Mouse (Mus musculus): ENCODE measurements at regions not wholly inside any gene's neighbourhood (a gene's known extent, or its start where the extent isn't known, plus 50 kb on each side); places are given as distances from the start of the nearest gene placed in this dataset.

DNA sequence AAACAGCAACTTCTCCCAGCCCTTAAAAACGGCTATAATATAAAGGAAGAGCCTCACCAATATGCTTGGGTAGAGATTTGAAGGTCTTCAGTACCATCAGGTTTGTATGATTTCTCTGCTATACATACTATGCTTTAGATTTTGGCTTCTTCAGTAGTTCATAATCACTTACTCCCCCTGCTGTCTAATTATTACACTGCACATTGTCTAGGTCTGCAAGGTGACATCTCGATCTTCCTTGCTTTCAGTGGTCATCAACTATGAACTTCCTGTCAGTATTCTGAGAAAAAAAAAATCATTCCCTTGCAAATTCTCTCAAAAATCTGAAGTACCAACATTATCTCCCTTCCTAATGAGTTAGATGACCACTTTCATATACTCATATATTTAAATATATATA lies 225.4 kb upstream of the Galnt5 start:
- DNase-seq, result no peak

DNA sequence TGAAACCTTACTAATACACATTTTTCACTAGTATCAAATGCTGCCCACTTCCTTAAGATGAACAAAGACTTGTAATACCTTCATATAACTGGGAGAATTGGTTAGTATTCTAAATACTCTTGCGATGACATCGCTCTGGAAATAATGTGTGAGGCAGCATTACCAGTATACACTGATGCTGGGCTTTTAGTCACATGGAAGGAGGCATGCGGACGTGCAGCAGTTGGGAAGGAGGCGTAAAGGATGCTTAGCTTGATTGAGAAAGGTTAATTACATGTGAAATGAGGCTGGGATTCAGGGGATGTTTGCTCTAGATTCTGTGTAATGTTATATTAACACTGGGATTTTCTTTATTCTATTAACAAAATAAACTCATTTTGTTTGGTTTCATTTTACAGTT lies 221.5 kb upstream of the Galnt5 start:
- DNase-seq, result no peak

DNA sequence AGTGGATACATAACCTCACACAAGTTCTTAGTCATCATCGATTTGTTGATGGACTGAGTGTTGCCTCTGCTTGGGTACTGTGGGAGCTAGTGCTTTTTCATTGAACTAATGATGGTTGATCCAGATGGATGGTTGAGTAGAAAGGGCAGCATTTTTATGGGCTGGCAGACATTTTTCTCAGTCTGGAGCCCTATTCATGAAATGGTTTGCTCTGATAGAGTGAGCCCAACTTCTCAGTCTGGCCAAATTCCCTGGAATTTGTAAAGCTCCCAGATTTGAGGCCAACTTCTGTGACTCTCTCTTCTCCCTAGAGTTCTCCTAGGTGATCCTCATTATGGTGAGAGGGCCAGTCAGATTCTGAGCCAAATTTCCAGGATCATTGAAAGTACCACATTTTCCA lies 216.8 kb upstream of the Galnt5 start:
- DNase-seq, result no peak

DNA sequence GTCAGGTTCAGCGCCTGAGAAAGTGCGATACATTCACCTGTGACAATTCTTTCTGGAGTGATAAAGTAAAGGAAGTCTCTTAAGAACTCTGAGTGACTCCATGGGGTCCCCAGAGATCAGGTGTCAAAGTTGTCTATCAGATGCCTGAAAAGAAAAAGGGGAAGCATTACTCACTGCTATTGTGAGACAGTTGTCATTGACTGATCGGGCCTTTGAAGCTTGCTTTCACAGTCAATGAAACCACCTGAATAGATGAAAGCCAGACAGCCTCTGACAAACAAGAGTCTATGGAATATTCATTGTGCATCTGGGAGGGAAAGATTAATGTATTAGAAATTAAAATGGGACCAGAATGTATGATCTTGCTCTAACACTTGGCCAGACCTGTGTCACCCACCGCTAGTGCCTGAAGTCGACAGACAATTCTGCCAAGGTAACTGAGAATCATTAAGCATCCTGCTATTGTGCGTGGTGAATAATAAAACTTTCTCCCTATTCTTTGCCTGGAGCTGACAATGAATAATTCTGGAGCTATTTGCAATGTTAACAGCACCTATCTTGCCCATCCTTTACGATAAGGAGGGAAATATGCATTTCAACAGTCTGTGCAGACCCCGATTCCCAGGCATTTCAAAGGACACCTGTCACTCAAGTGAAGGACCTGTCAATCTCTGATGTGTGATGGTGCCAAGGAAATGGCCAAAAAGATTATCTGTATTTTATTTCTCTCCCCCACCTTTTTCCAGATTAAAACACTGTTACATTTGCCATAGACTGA lies 204.0 kb upstream of the Galnt5 start:
- no peak for DNase-seq

DNA sequence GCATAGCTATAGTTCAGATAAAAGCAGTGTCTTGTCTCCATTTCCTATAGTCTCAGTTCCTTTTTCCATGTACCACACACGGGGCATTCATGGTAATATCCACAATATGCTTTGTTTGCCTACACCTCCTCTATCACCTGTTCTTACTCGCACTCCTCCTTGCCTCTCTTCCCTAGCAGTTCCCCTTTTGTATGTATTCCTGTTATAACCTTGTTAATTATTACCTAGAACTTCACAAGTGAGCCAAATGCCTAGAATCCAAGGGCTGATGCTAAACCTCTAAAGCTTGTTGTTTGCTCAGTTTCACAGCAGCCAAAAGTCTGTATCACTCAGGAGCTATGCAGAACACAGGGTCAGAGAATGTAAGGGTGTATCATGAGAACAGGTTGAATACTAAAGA lies 198.4 kb upstream of the Galnt5 start:
- no peak for DNase-seq

DNA sequence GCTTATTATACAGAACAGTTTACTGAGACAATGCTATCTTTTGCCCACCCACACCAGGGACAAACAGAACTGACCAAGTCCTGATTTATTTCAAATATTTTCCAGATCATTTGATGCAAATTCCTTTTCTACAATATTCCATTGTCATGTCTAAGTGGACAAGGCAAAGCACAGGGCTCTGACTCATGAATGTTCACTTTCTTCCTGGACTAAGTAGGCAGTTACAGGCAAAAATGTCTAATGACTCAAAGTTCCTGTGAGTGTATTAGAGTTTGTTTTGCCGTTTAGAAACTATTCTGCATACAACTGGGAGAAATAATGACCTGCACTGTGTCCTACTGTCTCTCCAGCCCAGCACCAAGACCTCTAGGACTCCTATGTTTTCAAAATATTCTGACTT lies 189.8 kb upstream of the Galnt5 start:
- DNase-seq, result no peak

DNA sequence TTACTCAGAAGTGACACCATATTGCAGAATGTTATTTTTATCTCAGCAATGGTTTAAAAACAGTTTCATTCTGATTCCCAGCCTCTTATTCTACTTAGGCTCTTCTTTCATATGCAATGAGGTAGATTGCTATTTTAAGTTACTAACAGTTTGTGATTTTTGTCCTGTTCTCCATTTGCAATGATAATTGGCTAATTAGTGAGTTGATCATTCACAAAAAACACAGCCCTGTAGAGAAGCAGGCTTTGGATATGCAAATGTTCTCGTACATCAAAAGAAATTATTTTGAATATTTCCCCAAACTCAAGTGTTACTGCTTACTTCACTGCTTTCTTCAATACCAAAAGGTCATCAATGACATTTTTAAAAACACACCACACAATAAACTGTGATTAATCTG lies 184.7 kb upstream of the Galnt5 start:
- DNase-seq, result no peak

DNA sequence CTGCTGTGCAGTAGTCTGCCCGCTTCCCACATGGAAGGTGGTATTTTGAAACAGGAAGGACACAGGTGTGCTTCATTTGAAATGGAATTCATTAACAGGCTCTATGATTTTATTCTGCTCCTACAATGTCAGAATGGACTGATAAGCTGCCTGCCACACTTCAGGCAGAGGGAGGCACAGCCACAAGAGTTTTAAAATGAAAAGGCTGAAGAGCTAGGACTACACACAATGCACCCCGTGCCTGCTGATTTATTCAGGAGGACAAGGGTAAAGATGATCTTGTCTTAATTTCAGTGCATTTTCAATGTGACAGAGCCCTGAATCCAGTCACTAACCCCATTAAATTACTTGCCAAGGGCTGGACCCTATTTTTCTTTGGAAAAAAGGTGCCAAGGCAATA lies 177.3 kb upstream of the Galnt5 start:
- no peak for DNase-seq

DNA sequence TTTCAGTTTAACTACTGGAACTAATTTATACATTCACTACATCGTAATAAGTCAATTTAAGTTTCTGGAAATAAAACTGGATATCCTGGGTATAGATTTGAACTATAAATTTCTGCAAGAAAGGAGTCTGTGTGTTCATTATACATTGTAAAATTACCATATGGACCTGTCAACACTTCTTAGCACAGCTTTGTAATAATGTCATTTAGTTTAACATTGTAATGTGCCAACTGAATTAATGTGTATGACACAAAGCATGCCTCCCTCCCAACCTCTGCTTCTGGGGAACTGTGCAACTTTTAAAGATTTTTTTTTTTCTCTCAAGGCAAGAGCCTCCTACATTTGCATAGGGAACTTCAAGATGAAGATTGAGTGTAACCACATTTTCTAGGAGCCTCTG lies 176.8 kb upstream of the Galnt5 start:
- no peak for DNase-seq

DNA sequence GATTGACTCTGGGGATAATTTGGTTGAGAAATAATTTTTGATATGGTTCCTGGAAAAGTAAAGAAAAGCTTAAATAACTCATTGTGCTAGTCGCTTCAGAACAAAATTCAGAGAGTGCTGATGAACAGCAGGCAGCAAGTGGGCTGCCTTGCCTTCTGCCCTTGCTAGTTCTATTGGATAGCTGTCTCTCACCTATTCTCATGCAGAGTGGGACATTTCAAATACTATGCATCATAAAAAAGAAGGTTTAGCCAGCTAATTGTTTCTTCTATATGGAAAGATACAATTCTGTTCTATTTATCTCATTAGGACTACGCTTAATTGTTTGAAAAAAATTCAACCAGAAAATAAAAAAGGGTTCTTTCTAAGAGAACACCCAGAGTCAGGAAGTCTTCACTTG lies 169.4 kb upstream of the Galnt5 start:
- DNase-seq, result no peak

DNA sequence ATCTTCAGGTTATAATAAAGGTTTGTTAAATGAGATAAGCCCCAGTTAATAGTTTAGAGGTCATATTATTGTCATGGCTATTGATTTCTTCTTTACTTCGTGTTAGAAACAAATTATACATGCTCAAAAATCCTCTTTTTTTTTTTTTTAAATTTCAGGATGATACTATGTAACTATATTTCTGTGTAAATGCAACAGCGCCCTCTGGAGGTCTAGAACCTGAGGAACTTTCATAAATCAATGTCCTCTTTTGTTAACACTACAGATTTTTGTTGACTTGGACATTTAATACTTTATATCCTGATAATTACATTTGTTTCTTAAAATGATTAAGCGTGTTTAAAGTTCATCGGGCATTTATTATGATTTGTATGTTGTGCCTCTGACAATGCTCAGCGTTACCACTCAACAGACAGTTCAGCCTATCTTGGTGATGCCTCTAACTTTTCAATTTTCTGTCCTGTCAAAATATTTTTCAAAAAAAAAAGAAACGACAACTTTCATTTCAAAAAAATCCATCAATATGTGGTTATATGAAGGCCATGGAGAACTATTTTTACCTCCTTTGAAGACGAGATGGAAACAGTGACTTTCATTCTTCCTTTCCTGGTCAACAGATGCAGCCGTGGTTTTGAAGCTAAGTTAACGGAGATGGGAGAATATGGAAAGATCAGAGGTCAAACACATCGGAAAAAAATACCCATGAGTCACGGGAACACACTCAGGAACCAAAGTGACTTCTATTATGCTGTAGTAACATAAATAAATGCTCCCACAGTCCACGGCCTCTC lies 164.9 kb upstream of the Galnt5 start:
- peak; percentile 15 for DNase-seq

DNA sequence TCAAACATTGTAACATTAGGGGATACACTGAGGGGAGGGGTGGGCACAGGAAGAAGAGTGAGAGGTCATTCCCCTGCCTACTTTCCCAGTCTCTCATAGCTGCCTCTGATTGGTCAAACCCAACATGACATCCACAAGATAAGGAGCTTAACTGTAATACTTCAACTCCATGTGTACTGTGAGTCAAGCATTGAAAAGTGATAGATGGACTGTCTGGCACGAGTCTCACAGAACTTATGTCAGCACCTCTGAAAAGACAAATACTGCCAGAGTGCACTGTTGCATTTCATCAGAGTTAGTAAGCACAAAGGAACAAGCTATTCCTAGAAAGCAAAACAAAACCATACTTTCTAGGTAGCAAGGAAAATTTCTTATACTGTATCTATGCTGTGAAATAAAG lies 152.5 kb upstream of the Galnt5 start:
- peak; percentile 14 for DNase-seq

DNA sequence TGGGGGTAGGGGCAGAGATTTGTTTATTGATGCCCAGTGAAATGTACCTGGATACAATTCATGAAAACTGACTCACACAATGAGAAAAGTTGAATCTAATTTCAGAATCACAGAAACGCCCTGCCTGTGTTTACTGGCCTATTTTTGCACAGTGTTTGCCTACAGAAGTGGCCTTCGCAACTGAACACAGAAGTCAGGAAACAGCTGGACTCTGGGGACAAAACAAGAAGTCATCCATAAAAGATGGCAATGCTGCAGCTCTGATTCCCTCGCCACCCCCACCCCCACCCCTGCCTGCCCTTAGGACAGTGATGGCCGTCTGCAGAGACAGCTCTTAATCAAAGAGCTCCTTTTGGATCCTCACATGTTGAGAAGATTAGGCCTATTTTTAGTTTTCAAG lies 150.0 kb upstream of the Galnt5 start:
- peak; percentile 3 for DNase-seq

DNA sequence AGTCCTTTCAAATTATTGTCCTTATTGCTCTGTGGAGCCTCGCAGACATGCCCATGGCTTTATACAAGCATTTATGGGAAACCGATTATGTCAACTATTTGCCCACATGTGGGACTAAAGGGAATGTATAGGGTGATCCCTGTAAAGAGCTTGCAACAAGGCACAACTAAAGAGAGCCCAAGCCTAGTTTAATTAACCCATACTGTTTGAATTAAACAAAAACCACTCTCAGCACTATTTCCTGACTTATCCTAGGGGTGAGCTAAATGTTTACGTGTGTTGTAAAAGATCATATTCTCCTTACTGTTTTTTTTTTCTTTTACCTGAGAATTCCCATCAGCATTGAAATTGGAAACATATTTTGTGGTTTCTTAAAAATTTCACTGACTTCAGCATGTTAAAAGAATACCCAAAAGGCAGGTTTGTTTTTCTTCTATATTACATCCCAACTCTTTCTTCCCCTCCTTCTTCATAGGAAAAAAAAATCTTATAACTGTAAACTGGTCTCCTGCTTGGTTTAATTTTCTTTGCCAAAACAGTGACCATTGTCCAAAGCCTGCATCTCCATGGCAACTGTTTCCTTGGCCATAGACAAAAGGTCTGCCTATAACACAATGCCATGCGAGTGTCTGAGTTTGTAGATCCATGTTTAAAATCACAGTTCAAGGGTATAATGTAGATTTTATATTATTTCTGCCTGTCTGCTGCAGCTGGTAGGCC lies 148.2 kb upstream of the Galnt5 start:
- DNase-seq, result no peak

DNA sequence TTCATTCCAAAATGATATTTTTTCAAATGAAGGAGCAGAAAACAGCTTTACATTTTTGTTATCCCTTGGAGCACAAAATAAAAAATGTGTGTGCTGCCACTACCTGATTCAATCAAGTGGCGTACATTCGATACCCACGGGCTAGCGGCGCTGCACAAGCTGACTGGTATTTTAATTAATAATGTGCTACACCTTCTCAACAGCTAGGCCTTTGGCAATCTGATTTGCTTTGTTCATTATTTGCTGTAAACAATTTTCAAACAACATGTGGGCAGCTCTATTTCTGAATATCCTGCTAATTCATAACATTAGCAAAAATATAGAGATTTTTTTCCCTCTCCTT lies 147.7 kb upstream of the Galnt5 start:
- no peak for DNase-seq

DNA sequence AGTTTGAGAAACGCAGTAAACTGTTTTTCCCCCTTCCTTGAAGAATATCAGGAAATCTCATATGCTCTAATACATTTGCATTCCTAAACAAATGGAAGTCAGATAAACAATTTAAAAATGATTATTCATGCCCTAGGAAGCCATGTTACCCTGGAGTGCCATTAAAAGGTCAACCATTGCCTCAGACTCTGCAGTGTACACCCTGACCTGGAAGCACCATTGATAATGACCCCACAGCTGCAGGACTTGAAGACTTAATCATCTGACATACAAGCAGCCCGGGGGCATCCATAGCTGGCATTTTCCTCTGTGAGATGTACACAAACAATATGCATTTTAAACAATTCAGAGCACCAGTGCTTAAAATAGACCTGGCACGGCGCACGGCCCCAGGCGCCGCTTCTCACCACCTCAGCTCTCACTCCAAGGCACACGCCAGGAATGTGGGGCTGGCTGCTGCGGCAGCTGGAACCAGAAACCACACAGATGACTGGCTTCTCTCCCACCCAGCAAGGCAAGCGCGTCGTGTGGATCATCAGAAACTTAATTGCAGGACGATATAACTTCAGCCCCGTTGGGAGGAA lies 141.1 kb upstream of the Galnt5 start:
- no peak for DNase-seq

DNA sequence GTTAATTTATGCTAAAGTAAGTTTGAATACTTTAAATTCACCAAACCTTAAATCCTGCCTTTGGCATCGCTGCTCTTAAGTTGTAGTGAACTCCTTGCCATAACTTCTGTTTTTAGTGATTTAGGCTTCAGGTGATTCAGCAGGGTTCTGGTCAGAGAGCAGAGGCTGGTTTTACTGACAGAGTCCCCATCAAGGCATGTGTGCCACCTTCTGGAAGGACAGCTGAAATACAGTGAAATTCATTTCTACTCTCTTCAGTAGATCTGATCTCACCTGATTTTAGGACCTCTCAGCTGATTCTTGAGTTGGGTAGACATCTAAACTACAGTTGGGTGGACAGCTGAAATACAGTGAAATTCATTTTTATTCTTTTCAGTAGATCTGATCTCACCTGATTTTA lies 132.4 kb upstream of the Galnt5 start:
- DNase-seq, result no peak

DNA sequence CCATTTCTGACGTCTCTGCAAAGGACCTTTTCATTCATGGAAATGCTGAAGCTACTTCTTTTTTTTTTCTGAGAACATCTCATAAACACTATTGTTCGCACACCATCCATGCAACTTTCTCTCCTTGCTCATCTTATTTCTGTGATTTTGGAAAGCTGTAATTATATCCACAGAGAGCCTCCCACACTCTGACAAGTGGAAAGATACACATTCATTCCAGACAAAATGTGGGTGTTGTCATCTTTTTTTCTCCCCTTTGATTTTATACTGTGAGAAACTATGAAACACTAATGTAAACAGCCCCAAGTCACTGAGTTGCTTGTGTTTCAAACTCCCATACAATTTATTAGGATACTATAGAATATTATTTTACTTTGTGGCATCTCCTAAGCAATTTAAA lies 129.6 kb upstream of the Galnt5 start:
- no peak for DNase-seq

DNA sequence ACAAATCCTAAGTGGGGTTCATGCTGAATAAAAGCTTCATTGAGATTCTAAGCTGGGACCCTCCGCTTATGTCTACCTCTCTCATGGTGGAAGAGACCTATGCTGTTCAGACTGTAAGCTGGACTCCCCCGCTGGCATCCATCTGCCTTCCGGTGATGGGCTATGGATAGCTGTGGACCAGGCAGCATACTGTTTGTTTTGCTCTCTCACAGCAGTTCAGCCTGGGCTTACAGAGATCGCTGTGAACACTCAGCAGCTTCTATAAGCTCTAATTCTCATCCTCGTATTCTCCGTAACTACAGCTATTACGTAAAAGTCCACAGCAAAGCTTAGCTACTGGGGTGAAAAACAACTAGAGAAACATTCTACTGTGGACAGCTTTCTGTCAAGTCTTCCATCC lies 97.5 kb upstream of the Galnt5 start:
- DNase-seq, result no peak

DNA sequence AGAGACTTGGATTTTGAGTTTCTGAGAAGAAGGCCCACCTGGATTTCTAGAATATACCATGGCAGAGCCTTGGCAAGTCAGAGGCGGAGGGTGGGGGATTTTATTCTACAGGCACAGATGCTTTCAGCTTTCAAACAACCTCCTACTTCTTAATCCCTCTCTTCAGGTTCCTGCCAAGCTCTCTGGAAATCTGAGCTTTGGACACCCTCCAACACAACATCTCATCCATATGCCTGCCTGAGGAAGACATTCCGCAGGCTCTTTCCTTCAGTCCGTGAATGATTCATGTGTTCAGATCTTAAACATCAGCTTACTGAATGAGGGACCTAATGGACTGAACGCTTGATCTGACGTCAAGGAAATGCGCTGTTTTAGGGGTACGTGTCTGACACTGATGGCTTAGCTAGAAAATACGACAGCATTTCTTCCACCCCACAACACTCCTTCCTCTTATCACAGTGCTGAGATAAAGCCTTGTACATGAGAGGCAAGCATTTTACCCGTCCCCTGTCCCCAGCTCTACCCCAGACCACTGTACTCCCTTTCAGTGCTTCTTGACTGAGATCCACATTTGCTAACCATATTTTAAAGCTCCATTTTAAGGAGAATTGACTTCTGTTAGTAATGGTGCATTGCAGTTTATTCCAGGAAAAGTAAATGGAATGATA lies 97.0 kb upstream of the Galnt5 start:
- DNase-seq, result no peak

DNA sequence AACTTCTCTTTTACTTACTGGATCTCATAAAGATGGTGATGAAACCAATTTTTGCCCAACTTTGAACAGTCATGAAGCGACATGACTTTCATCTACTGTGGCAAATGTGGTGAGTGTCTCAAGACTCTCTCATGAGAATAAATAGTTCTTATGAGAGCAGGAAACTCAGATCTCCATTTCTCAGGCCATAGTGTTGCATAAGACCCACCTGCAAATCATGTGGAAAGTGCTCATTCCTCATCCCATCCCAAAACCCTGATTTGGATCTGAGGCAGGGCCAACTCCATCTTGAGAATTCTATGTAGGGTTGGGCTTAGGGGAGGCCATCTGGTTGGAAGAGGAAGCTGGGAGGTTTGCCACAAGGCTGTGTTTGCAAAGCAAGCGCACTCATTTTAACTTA lies 92.5 kb upstream of the Galnt5 start:
- no peak for DNase-seq

DNA sequence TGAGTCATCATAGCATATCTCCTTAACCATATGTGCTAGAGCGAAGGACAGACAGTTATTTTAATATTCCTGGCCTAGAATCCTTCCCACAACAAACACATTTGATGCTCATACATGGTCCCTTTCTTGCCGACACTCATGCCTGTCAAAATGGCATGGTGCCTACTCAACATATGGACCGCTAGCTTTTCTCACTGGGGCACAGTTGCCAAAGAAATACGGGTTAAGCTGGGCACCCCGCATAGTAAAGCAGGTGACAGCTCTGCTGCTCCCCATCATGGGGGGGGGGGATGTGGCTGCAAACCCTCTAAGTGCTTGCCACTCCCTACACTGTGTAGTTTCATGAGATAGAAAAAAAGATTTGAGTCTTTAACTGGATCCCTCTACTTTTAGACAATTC lies 90.7 kb upstream of the Galnt5 start:
- DNase-seq, result no peak

Measured in adrenal gland, adult 2 months (tissue).